Mouse (Mus musculus) left cerebral cortex, postnatal 25 days (tissue): ENCODE measurements around the gene Abhd16b. TPM values are rescaled to one million over a fixed set of nuclear protein-coding genes. Genes with fewer than 3 reads are reported as not detected.

ENCODE experiments used
- DNase-seq, 2 experiments: peaks; one replicate each; pipeline ENCODE4 v3.0.0; 2022; ENCODE audit warnings: low spot score in 2 of 2, mixed read lengths in 1 of 2
- intact Hi-C: fragments of 180-260 bp; cut with DNase I; formaldehyde crosslinking; loops from one replicate; pipeline ENCODE4 v1.15.1; 2025
- total RNA-seq, 2 experiments: library from RNA; stranded (reverse); gene quantifications; 2 replicates each; pipeline ENCODE4 v1.2.3; 2021

Gene Abhd16b
- not detected for total RNA-seq

DNA sequence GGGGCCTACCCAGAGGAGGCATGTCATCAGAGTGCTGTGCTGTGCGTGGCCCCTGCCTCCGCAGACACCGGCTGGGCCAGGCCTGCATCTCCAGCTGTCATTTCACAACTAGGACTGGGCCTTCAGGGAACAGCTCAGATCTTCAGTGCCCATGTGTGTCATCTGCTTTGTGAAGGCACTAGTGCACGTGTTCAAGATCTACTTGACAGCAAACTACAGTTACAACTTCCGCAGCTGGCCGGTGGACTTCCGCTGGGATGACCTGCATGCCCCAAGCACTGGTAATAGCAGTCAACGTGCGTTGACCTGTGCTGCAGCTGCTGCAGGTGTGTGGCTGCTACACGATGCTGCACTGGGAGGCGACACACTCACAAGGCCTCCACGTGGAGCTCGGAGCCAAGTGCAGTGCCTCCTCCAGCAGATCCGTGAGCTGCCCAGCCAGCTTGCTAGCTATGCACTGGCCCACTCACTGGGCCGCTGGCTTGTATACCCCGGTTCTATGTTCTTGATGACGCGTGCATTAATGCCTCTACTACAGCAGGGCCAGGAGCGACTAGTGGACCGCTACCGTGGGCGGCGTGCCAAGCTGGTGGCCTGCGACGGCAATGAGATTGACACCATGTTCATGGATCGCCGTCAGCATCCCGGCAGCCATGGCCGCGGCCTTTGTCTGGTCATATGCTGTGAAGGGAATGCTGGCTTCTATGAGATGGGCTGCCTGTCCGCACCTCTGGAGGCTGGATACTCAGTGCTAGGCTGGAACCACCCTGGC, at the start of gene Abhd16b:
Gene Abhd16b, plus strand, starts transcription at position 51 of the 772 bp plus-strand sequence.
- no peak for DNase-seq
- intact Hi-C loops: no loop called here

GRCm38 (mm10) chr2:181452181-181452580, 40.8 kb upstream of the Abhd16b start:
- intact Hi-C loops: no loop called here
- DNase-seq: no peak

DNA sequence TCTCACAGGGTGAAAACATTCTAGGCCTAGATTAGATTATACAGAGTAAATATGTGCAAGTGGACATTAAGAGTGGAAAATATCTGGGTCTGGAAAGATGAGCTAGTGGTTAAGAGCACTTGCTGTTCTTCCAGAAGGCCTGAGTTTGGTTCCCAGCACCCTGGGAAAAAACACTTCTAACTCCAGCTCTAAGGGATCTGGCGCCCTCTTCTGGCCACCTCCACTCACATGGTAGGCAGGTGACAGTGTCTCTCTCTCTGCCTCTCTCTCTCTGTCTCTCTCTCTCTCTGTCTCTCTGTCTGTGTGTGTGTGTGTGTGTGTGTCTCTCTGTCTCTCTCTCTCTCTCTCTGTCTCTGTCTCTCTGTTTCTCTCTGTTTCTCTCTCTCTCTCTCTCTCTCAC, 39.7 kb upstream of the Abhd16b start:
- no peak for DNase-seq
- intact Hi-C loops: no loop called here

DNA sequence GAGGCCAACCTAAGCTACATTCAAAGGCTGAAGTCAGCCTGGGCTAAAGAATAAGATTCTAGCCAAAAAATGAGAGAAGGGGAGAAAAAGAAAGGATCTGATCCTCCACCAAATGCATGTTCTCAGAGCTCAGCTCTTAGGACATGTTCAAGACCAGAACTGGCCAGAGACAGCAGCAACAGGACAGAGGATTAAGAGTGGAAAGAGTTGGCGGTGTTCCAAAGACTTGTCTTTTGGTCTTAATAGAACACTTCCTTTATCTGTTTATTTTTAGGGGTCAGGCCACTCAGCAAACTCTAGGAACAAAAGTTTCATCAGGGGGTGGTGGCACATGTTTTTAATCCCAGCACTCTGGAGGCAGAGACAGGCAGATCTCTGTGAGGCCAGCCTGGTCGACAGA, 37.1 kb upstream of the Abhd16b start:
- intact Hi-C loops: no loop called here
- DNase-seq: no peak

- DNase-seq: peak; percentile 15 to 60
Observed at GRCm38 (mm10) chr2:181457831-181458230, 35.2 kb upstream of the Abhd16b start.

GRCm38 (mm10) chr2:181458411-181459152, 34.4 kb upstream of the Abhd16b start:
- intact Hi-C loops: loop anchor here (2.0 kb wide), 1 partner anchor 38 kb away; the partner anchor contains the start of gene Tpd52l2
- DNase-seq: peak in 1 of 2 experiments; percentile 16

More at GRCm38 (mm10) chr2:181457831-181458230, 35.2 kb upstream of the Abhd16b start:
- intact Hi-C loops: loop anchor here (2.0 kb wide), 1 partner anchor 39 kb away; the partner anchor contains the start of gene Tpd52l2

GRCm38 (mm10) chr2:181459153-181459672, 33.8 kb upstream of the Abhd16b start, which contains the start of gene Zbtb46:
Gene Zbtb46 (minus strand): TSS chr2:181459426.
- DNase-seq: peak; percentile 70 to 78
- intact Hi-C loops: loop anchor here (2.0 kb wide), 1 partner anchor 38 kb away; the partner anchor contains the start of gene Tpd52l2

DNA sequence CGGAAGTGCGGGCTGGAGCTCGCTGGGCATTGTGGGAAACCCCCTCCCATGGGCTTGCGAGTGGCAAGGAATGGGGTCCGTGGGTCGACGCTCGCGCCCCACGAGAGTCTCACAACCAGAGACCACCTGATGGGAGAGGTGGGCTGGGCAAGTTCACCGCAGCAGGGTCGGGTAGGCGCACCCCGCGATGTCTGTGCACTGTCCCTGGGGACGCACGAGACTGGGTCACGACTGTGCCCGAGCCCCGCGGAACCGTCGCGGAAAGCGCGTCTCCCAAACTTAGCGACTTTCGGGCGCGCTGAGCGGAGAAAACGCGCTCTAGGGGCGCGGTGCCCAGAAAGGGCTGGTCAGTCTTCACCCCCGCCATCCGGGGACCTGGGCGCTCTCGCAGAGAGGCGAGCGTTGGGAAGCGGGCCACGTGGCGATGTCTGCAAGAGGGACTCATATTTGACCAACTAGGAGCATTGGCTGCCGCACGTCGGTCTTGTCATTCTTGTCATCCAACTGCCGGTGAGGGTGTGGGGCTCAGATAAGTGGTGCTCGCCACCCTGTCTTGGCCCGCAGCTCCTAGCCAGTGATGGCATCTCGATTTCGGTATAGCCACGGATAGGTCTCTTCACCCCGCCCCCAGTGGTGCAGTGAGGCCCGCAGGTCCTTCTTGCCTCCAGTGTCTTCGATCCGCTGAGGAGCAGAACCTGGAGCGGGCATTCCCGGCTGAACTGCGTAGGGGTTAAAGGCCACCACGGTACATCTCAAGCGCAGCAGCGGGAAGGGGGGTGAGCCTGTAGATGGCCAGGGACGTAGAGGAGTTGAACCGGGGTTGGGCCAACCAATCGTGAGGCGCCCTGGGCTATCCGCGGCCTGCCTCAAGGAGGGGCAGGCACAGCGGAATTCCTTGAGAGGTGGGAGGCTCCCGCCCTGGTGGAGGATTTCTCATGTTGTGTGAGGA, 33.1 kb upstream of the Abhd16b start:
- peak; percentile 27 to 34 for DNase-seq
- intact Hi-C loops: loop anchor here (2.0 kb wide), 1 partner anchor 37 kb away; the partner anchor contains the start of gene Tpd52l2

GRCm38 (mm10) chr2:181461536-181462100, 31.4 kb upstream of the Abhd16b start:
- DNase-seq: no peak
- intact Hi-C loops: no loop called here

- intact Hi-C loops: no loop called here
- DNase-seq: no peak
Observed at GRCm38 (mm10) chr2:181462604-181463003, 30.4 kb upstream of the Abhd16b start.

- intact Hi-C loops: no loop called here
- DNase-seq: peak; percentile 51 to 68
Observed at GRCm38 (mm10) chr2:181463008-181463738, 29.8 kb upstream of the Abhd16b start.

GRCm38 (mm10) chr2:181465423-181465822, 27.6 kb upstream of the Abhd16b start:
- intact Hi-C loops: no loop called here
- DNase-seq: no peak

GRCm38 (mm10) chr2:181470285-181470684, 22.7 kb upstream of the Abhd16b start:
- DNase-seq: no peak
- intact Hi-C loops: no loop called here

GRCm38 (mm10) chr2:181471246-181471645, 21.8 kb upstream of the Abhd16b start:
- DNase-seq: no peak
- intact Hi-C loops: no loop called here

DNA sequence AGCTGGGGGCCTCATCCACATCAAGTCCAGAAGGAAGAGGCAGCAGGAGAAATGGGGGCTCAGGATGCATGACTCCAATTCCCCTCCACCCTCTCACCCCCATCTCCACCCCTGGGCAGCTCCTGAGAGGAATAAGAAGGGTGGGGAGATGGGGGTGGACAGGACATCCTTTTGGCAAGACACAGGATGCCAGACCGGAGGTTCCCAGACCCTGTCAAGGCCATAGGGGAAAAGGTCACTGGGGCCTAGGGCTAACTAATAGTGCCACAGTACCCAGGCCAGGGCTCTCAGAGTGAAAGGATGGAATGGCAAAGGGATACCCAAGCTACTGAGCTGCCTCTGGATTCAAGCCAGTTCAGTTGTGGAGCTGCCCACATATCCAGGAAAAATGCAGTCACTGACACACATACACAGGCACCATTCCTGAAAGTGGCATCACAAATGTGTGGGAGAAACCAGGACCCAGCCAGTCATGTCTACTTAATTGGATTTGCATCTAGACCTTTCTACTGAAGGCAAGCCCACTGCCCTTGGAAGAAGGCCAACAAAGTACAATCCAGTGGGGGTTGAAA, 20.7 kb upstream of the Abhd16b start:
- DNase-seq: peak in 1 of 2 experiments; percentile 56
- intact Hi-C loops: no loop called here

- intact Hi-C loops: no loop called here
- no peak for DNase-seq
Observed at GRCm38 (mm10) chr2:181483120-181483519, 9.9 kb upstream of the Abhd16b start.

GRCm38 (mm10) chr2:181483562-181484318, 9.3 kb upstream of the Abhd16b start:
- intact Hi-C loops: no loop called here
- DNase-seq: no peak
